9 mouse cellular contexts compared by ENCODE assay signal in the genomic region with DNA sequence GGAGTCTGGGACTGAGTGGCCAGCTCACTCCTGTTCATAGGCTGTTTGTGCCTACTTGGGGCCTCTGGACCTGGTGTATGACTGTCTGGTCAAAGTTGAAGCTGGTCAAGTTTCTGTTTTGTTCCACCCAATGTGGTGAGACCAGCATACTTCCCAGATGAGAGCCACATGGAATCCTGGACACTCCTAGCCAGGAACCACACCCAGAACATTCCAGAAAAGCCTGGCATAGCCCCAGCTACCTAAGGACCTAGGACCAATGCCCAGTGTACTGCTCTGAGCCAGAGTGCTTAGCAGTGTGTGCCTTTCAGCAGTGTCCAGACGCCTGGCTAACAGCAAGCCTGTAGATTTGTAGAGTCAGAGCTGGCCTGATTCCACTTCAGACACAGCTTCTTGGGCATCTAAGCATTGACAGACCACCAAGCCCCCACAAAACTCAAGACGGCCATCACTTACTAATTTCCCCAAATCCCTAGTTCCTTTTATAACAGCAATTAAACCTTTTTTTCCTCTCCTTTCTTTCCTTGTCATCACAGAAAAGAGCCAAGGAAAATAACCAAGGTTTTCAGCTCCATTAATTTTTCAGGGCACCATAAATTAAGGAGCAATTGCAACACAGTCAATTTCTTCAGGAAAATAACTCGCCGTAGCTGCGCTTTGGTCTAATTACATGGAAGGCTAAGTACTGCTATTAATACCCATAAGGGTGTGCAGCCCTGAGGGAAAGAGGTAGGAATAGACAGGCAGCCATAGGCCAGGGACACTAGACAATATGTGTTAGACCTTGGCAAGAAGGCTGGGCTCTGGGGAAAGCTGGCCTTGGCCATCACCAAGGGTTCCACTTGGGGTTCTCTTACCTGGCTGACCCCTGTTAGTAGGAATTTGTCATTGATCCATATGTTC.
A peak's percentile ranks its signal among the peaks of the same experiment; 100 is the strongest.
DNase-seq lines count a peak whose midpoint lies in the region; ATAC-seq and TF ChIP-seq lines count a peak whose summit lies in the region.
"Had no signal": no experiment of that assay in that cellular context is flagged by ENCODE, and none has a peak within 500 bp of the region (broad histone marks: within the 10 kb centered on the region; RNA-seq: fewer than 3 reads in every experiment).

No protein-coding gene starts in this region.

- POLR2A ChIA-PET in Patski (lab: Charles Lee) = no interaction called here

- DNase-seq in Patski (ENCODE audit: low read depth, low spot score) = peak; percentile 93
- peak; percentile 87 to 92 for DNase-seq in cerebellum, postnatal 10 days
- peak; percentile 63 for DNase-seq in limb, embryonic 14.5 days (ENCODE audit: low spot score)
- no peak for DNase-seq in spleen, adult 18-20 months
- DNase-seq: midbrain, embryonic 14.5 days had no signal

- no peaks in the 10 kb centered on the region for H3K27me3 ChIP-seq in Patski
- no peaks in the 10 kb centered on the region for H3K27me3 ChIP-seq in heart, embryonic 14.5 days (ENCODE audit: control insufficient read depth, insufficient read depth, low read length)
- H3K27me3 ChIP-seq in limb, embryonic 14.5 days (ENCODE audit: control insufficient read depth, insufficient read depth, low read length) = no peaks in the 10 kb centered on the region
- peaks cover 8% of the 10 kb centered on the region; the same call in 1 of the 2 replicates for H3K27me3 ChIP-seq in forebrain, embryonic 13.5 days
- H3K27me3 ChIP-seq in midbrain, embryonic 15.5 days (replicated peaks) = no peaks in the 10 kb centered on the region

- TF ChIP-seq CTCF in Patski (IDR thresholded peaks at IDR 0.05) = no peak

- no peak for TF ChIP-seq POLR2A in limb, embryonic 14.5 days (IDR thresholded peaks at IDR 0.05; ENCODE audit: borderline replicate concordance, extremely low read depth, insufficient read depth, insufficient read length)

- CTCF ChIA-PET in Patski (lab: Charles Lee) = interaction anchor here (1.8 kb wide), 1 partner anchor 41 kb away, joined by 3 read pairs; no protein-coding TSS in a partner anchor

- H3K27ac ChIP-seq in heart, embryonic 14.5 days (replicated peaks in 1 of 2; ENCODE audit: control insufficient read depth in 1 of 2, insufficient read depth in 1 of 2, low read depth in 2 of 2, low read length in 2 of 2) = peak overlapping the region; percentile 4 to 21; a peak in 2 of 4 replicates
- H3K27ac ChIP-seq in limb, embryonic 14.5 days (replicated peaks; ENCODE audit: low read depth, low read length) = no peak overlapping the region
- no peak overlapping the region for H3K27ac ChIP-seq in forebrain, embryonic 13.5 days
- no peak overlapping the region for H3K27ac ChIP-seq in midbrain, embryonic 15.5 days

- H3K4me3 ChIP-seq in heart, embryonic 14.5 days (ENCODE audit: control insufficient read depth in 1 of 2, insufficient read depth in 1 of 2, low read depth in 1 of 2, low read length in 2 of 2) = no peak overlapping the region
- H3K4me3 ChIP-seq in limb, embryonic 14.5 days (replicated peaks; ENCODE audit: low read length) = no peak overlapping the region
- H3K4me3 ChIP-seq in forebrain, embryonic 13.5 days = no peak overlapping the region
- H3K4me3 ChIP-seq in midbrain, embryonic 15.5 days = no peak overlapping the region

- H3K36me3 ChIP-seq in heart, embryonic 14.5 days (ENCODE audit: control insufficient read depth, insufficient read depth, low read length) = no peaks in the 10 kb centered on the region
- peaks cover 8% of the 10 kb centered on the region; the same call in 1 of the 2 replicates for H3K36me3 ChIP-seq in limb, embryonic 14.5 days (ENCODE audit: control insufficient read depth, insufficient read depth, low read length)
- H3K36me3 ChIP-seq in forebrain, embryonic 13.5 days (ENCODE audit: poor library complexity, severe bottlenecking) = peaks cover 3% of the 10 kb centered on the region; the same call in 1 of the 2 replicates
- no peaks in the 10 kb centered on the region for H3K36me3 ChIP-seq in midbrain, embryonic 15.5 days (replicated peaks)

- WGBS in heart, embryonic 14.5 days = 67% methylated on average over 5 of the region's 5 CpGs
- 40% methylated on average over 5 of the region's 5 CpGs for WGBS in limb, embryonic 14.5 days
- WGBS in forebrain, embryonic 13.5 days = 65% methylated on average over 5 of the region's 5 CpGs
- WGBS in midbrain, embryonic 15.5 days = 77% methylated on average over 5 of the region's 5 CpGs

- no peaks in the 10 kb centered on the region for H3K9me3 ChIP-seq in heart, embryonic 14.5 days (ENCODE audit: control insufficient read depth, low read length)
- no peaks in the 10 kb centered on the region for H3K9me3 ChIP-seq in limb, embryonic 14.5 days (ENCODE audit: control insufficient read depth, low read length)
- no peaks in the 10 kb centered on the region; the same call in 1 of the 2 replicates for H3K9me3 ChIP-seq in forebrain, embryonic 13.5 days (replicated peaks)
- H3K9me3 ChIP-seq in midbrain, embryonic 15.5 days = no peaks in the 10 kb centered on the region

- in situ Hi-C loops in Patski (cut with MboI; ENCODE audit: low pct_unique_long_range_greater_than_20kb) = no loop called here

- no peak overlapping the region for H3K4me2 ChIP-seq in heart, embryonic 14.5 days (ENCODE audit: low read length)
- H3K4me2 ChIP-seq in limb, embryonic 14.5 days (replicated peaks; ENCODE audit: low read depth, low read length, severe bottlenecking) = no peak overlapping the region
- H3K4me2 ChIP-seq in forebrain, embryonic 13.5 days = no peak overlapping the region
- no peak overlapping the region for H3K4me2 ChIP-seq in midbrain, embryonic 15.5 days

- peak; percentile 88 for ATAC-seq in Patski
- 0 out of 2 replicates have a peak, but pooled peaks have one; percentile 51 for ATAC-seq in heart, embryonic 14.5 days (ENCODE audit: insufficient number of reproducible peaks, insufficient read depth, low FRiP score, low read depth)
- ATAC-seq in limb, embryonic 14.5 days (ENCODE audit: low FRiP score, low read depth) = peak; percentile 63; the same call in 1 of the 2 replicates
- no peak for ATAC-seq in activated CD4-positive, CD25-positive, alpha-beta regulatory T cell, adult 4 months
- ATAC-seq in forebrain, embryonic 13.5 days = no peak
- no peak for ATAC-seq in midbrain, embryonic 15.5 days (replicated peaks)

- peaks cover 18 to 25% of the 10 kb centered on the region in 2 experiments for H3K4me1 ChIP-seq in heart, embryonic 14.5 days (ENCODE audit: control insufficient read depth in 2 of 2, insufficient read depth in 2 of 2, low read length in 2 of 2)
- peaks cover 4% of the 10 kb centered on the region for H3K4me1 ChIP-seq in limb, embryonic 14.5 days (ENCODE audit: control insufficient read depth, insufficient read depth, low read length)
- H3K4me1 ChIP-seq in forebrain, embryonic 13.5 days = peaks cover 3% of the 10 kb centered on the region
- H3K4me1 ChIP-seq in midbrain, embryonic 15.5 days = no peaks in the 10 kb centered on the region

- H3K9ac ChIP-seq in heart, embryonic 14.5 days (ENCODE audit: low read length) = no peak overlapping the region
- H3K9ac ChIP-seq in limb, embryonic 14.5 days (ENCODE audit: low read depth, low read length, severe bottlenecking) = no peak overlapping the region
- H3K9ac ChIP-seq in forebrain, embryonic 13.5 days = no peak overlapping the region
- no peak overlapping the region for H3K9ac ChIP-seq in midbrain, embryonic 15.5 days

Comparison
In these comparisons a context has a peak if more than half of its experiments do, and no peak if none do; other contexts are left out.
1. ATAC-seq: peak in Patski (single experiment), heart, embryonic 14.5 days (single experiment) and limb, embryonic 14.5 days (single experiment); none in activated CD4-positive, CD25-positive, alpha-beta regulatory T cell, adult 4 months (single experiment), forebrain, embryonic 13.5 days (single experiment) and midbrain, embryonic 15.5 days (single experiment).
2. DNase-seq: peak in Patski (single experiment), cerebellum, postnatal 10 days (2 of 2) and limb, embryonic 14.5 days (single experiment); none in spleen, adult 18-20 months (0 of 2).
3. H3K27ac ChIP-seq: peak in heart, embryonic 14.5 days (2 of 2); none in limb, embryonic 14.5 days (single experiment), forebrain, embryonic 13.5 days (single experiment) and midbrain, embryonic 15.5 days (single experiment).